Comparison of ENCODE assay signal across 2 mouse cellular contexts in genomic region chr2:84711898-84712297, GRCm38 (mm10).
TF ChIP-seq lines count a peak whose summit lies in the region.

No protein-coding gene starts in this region.

TF ChIP-seq in CH12.LX, 34 proteins besides CTCF, POLR2A, EP300 and RAD21:
- TF ChIP-seq ZNF384 (IDR thresholded peaks at IDR 0.05; ENCODE audit: low read depth, low read length): peak; percentile 79
- TF ChIP-seq KAT2A (IDR thresholded peaks at IDR 0.05; ENCODE audit: insufficient replicate concordance, low read length): no peak
- TF ChIP-seq USF1 (IDR thresholded peaks at IDR 0.05; ENCODE audit: low read depth, low read length): no peak
- no peak for TF ChIP-seq UBTF (IDR thresholded peaks at IDR 0.05; ENCODE audit: low read depth, low read length)
TF ChIP-seq in CH12.LX: peak in this region for 1.

TF ChIP-seq in ES-E14, 5 proteins besides CTCF, POLR2A, EP300 and RAD21:
- TF ChIP-seq MAFK (IDR thresholded peaks at IDR 0.05; ENCODE audit: insufficient read depth, low read depth, low read length) (no peak), ZNF384 (IDR thresholded peaks at IDR 0.05; ENCODE audit: low read depth, low read length) (peak; percentile 72), HCFC1 (IDR thresholded peaks at IDR 0.05; ENCODE audit: borderline replicate concordance, insufficient read depth, low read length) (no peak), CHD2 (IDR thresholded peaks at IDR 0.05; ENCODE audit: low read depth, low read length) (no peak), ZC3H11A (IDR thresholded peaks at IDR 0.05; ENCODE audit: borderline replicate concordance, low read depth, low read length) (no peak)
